Mouse (Mus musculus) lung, postnatal 4 days (tissue): Measurements from ENCODE around the gene Plxdc2.
A peak's percentile ranks its signal among the peaks of the same experiment; 100 is the strongest.

Experiments
- DNase-seq, 2 experiments: peaks; one replicate each; pipeline ENCODE4 v3.0.0; 2021

The Plxdc2 gene

GRCm38 (mm10) chr2:16439030-16439429, 82.9 kb downstream of the Plxdc2 start:
- DNase-seq = no peak

- DNase-seq = no peak
Measured at GRCm38 (mm10) chr2:16442643-16443042, 86.5 kb downstream of the Plxdc2 start.

GRCm38 (mm10) chr2:16447936-16448335, 91.8 kb downstream of the Plxdc2 start:
- no peak for DNase-seq

GRCm38 (mm10) chr2:16450838-16451665, 94.9 kb downstream of the Plxdc2 start:
- DNase-seq = peak; percentile 22 to 48

- DNase-seq = no peak
Measured at GRCm38 (mm10) chr2:16451666-16452009, 95.5 kb downstream of the Plxdc2 start.

- no peak for DNase-seq
Measured at GRCm38 (mm10) chr2:16452080-16452479, 96.0 kb downstream of the Plxdc2 start.

- no peak for DNase-seq
Measured at GRCm38 (mm10) chr2:16456264-16456780, 100.2 kb downstream of the Plxdc2 start.

GRCm38 (mm10) chr2:16459490-16459889, 103.4 kb downstream of the Plxdc2 start:
- no peak for DNase-seq

GRCm38 (mm10) chr2:16470099-16470498, 114.0 kb downstream of the Plxdc2 start:
- no peak for DNase-seq

- DNase-seq = no peak
Measured at GRCm38 (mm10) chr2:16483943-16484342, 127.8 kb downstream of the Plxdc2 start.

- DNase-seq = no peak
Measured at GRCm38 (mm10) chr2:16485970-16486369, 129.9 kb downstream of the Plxdc2 start.

- peak in 1 of 2 experiments; percentile 26 for DNase-seq
Measured at GRCm38 (mm10) chr2:16491242-16491641, 135.1 kb downstream of the Plxdc2 start.

- no peak for DNase-seq
Measured at GRCm38 (mm10) chr2:16502843-16503242, 146.7 kb downstream of the Plxdc2 start.

- no peak for DNase-seq
Measured at GRCm38 (mm10) chr2:16507540-16508230, 151.6 kb downstream of the Plxdc2 start.

GRCm38 (mm10) chr2:16518148-16518547, 162.0 kb downstream of the Plxdc2 start:
- DNase-seq = no peak

GRCm38 (mm10) chr2:16523427-16523826, 167.3 kb downstream of the Plxdc2 start:
- no peak for DNase-seq

- DNase-seq = no peak
Measured at GRCm38 (mm10) chr2:16532244-16532643, 176.1 kb downstream of the Plxdc2 start.

- DNase-seq = no peak
Measured at GRCm38 (mm10) chr2:16534566-16534965, 178.5 kb downstream of the Plxdc2 start.

GRCm38 (mm10) chr2:16541226-16541625, 185.1 kb downstream of the Plxdc2 start:
- no peak for DNase-seq

- no peak for DNase-seq
Measured at GRCm38 (mm10) chr2:16545207-16545606, 189.1 kb downstream of the Plxdc2 start.

- DNase-seq = no peak
Measured at GRCm38 (mm10) chr2:16559287-16559686, 203.2 kb downstream of the Plxdc2 start.

GRCm38 (mm10) chr2:16568263-16568662, 212.2 kb downstream of the Plxdc2 start:
- DNase-seq = no peak

GRCm38 (mm10) chr2:16571169-16571751, 215.2 kb downstream of the Plxdc2 start:
- DNase-seq = no peak

GRCm38 (mm10) chr2:16576566-16576965, 220.5 kb downstream of the Plxdc2 start:
- DNase-seq = no peak
